Mouse (Mus musculus) heart, adult 9 months (tissue): ENCODE measurements around the gene Lkaaear1.

ENCODE experiments used
- DNase-seq, 2 experiments: peaks; one replicate each; pipeline ENCODE4 v3.0.0; 2022; ENCODE audit warnings: low spot score in 2 of 2

The Lkaaear1 gene

DNA sequence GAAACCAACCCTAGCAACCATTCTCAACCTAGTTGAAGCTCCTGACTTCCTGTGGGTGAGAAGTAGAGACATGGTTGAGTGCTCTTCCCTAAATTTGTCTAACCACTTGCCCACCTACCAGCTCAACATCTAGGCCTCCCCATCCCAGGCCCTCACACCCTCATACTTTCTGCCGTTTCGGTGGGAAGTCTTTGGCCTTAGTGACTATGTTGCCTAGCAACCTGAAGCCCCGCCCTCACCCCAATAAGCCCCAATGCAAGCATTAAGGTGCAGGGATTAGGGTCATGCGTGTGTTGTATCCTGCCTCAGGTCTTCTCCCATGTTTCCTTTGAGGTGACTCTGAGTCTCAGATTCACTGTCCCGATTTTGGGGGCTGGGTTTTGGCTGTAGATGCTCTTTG, at the start of gene Lkaaear1:
Gene Lkaaear1 (minus strand): TSS at position 202 of the 400 bp plus-strand sequence.
- no peak for DNase-seq

DNA sequence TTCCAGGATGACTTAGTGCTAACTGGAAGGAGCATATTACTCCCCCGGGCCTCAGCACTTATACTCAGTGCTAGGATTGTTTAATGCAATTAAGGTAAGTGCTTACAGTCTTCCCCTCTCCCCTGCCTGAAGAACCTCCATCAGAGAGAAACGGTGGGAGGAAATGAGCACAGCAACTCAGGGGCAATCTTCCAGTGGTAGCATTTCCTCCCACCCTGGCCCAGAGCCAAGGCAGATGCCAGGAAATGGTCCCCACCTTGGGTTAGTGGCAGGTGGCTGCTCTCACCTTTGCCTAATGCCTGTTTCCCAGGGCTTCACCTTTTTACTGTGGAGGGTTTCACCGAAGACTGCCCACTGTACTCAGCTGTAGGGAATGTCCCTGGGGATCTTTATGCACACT, 31.8 kb upstream of the Lkaaear1 start:
- no peak for DNase-seq

DNA sequence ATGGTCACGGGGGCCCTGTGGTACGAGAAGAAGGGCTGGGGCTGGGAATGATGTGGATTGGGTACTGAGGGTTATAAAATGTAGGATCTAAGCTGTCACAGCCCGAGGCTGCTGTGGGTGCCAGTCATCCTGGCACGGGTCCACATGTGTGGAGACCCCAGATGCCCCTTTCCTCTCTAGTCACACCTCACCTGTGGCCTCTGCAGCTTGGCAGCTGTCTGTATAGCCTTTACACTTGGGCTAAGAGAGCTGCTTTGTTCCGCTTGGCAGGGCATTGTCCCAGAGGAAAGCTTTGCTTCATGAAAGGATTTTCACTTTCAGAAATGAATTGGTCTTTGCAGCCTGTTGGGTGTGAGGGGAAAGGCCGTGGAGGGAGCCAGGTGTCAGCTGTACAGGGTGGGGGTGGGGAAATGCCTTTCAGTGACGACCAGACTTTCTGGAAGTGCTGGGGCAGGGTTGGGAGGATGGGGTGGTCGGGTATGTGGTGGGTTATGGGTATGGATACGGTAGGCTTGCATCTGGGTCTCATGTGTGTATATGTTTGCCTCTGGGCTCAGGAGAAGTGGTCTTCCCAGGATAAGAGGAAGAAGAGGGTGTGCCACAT, 29.5 kb upstream of the Lkaaear1 start:
- DNase-seq = no peak

DNA sequence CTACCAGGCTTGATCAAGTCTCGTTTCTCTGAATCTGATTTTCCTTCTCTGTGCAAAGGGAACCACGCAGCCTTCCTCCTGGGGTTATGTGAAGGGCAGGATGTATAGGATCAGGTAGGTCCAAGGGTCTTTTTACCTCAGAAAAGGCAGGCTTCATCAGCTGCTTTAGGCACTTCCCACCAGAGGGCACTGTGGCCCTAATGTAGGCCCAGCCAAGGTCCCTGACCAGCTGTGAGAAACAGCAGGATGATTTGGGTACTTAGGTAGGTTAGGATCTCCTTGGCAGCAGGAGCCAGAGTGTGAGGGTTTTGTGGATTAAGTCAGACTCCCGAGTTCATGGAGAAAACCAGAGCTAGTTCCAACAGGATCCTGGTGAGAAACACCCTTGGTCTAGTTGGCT, 24.0 kb upstream of the Lkaaear1 start:
- DNase-seq = no peak

DNA sequence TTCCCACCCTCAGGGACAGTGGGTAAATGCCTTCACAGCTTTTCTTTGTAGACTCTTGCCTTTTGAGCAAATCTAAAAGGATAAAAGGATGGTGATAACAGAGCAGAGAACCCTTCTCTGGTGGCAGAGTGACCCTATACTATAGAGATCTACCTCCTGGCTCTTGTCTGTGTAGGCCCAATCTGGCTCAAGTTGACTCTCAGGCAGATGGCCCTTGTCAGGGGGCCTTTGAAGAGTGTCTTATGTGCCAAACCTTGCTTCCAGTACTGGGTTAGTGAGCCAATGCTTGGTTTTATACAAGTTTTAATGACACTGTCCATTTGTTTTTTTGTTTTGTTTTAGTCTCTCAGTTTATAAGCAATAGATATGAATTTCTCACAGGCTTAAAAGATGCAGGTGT, 23.0 kb upstream of the Lkaaear1 start:
- DNase-seq = no peak

DNA sequence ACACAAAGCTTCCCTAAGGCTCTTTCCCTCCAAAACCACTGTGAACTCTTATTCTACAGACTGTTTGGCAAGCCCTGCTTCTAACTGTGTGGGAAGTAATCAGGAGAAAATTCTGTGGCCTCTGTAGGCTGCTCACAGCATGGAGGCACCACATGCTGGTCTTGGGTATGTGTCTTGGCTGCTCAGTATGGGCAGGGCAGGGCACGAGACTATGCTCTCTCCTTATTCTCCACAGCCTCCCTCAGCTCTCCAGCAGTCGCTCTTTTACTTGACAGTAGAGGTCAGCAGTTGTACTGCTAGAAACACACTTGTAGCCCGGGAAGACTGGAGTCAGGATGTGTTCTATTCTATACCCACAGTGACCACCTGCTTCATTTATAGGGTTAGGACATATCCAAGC, 21.8 kb upstream of the Lkaaear1 start:
- DNase-seq = no peak

DNA sequence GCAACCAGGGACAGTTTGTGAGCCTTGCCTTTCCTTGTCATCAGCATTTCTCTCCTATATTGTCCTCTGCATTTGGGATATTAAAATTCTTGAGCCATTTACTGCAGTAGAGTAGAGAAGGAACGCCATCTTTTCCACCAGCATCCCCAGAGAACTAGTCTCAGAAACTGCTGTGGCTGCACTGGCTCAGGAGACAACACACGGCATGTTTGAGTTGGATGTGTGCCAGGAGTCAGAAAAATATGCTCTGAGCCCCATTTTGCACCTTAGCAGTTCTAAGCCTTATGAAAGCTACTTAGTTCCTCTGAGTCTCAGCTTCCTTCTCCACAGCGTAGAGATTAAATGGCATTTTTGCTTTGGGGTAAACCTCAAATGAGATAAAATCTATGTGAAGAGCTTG, 18.7 kb upstream of the Lkaaear1 start:
- no peak for DNase-seq

DNA sequence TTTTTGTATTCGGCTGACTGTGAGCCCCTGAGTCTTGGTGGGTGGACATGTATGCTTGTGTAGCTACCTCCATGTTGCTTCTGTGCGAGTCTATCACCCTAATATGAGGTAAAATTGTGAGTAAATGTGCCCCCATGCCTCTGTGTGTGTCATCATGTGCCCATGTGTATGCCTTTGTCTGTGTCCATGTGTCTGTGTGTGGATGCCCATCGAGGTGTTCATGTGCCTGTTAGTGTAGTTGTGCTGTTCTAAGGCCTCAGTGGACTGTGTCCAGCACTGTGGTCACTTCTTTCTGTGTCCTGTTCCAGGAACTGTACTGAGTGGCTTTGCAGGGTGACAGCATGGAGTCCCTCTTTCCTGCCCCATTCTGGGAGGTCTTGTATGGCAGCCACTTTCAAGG, 17.1 kb upstream of the Lkaaear1 start:
- no peak for DNase-seq

DNA sequence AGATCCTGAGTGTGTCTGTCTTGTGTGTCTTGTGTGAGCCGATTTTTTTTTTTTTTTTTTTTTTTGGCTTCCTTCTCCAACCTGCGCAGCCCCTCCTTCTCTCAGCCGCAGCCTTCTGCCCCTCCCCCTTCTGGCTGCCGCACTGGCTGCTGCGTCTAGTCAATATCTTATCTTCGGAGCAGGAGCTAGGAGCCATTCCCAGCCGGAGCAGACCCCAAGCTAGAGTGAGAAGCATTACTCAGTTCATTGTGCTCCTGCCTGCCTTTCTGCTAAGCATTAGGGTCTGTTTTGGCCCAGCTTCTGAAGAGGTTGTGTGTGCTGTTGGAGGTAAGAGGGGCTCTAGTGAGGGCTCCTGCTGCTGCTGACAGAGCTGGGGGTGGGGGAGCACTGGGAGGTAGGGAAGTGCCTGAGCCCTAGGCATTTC, 16.7 kb upstream of the Lkaaear1 start, which contains the start of gene Oprl1:
Gene Oprl1 (plus strand): TSS at position 114 of the 424 bp plus-strand sequence.
- DNase-seq = no peak

DNA sequence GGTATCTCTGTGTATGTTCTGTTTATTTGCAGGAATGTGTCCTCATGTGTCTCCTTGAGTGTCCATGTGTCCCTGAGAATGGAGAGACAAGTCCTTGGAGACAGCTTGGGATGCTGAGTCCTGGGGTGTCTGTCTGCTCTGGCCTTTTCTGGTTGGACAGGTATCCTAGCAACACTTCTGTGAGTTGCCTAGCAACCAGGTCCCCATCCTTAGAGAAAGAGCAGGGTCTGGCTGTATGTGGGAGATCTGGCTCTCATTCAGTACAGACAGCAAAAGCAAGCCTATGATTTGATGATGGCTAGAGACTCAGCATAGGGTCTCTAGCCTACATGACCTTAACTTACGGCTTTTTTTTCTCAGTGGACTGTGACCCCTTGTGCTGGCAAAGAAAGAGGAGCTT, 15.5 kb upstream of the Lkaaear1 start:
- DNase-seq = no peak

DNA sequence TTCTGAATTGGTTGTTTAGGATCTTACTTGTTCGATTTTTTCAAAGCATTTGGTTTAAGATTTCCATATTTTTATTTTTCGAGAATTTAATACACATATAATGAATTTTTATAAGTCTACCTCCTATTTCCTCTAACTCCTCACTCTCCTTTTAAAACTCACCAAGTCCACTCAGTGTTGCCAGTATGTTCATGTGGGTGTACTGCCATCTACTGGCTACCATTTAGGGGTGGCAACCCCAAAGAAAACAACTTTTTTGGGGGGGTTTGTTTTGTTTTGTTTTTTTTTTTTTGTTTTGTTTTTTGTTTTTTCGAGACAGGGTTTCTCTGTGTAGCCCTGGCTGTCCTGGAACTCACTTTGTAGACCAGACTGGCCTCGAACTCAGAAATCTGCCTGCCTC, 8.4 kb upstream of the Lkaaear1 start:
- DNase-seq = no peak

DNA sequence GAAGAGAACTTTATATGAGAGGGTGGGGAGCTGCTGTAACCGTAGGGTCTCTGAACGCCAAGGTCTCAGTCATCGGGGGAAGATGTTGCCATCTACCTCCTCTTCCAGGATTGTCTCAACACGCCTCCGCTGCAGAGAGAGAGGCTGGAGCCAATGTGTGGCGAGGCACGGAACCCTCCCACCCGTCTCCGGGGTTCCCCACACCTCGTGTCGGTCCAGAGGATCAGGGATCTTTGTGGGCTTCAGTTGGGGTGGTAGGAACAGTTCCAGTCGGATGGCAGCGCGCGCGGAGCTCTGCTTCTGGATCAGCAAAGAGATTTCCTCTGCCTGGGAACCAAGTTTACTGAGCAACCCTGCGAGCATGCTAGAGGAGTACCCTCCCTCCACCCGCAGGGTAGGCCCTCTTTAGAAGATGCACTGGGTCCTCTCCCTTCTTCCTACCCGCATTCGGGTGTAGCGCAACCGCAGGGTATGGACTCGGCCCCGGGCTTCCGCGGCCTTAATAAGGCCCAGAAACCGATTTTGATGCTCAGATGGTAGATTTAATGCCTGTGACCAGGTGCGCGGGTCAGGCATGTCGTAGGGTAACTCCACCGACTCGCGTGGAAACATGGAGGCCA, 1.3 kb downstream of the Lkaaear1 start:
- no peak for DNase-seq

DNA sequence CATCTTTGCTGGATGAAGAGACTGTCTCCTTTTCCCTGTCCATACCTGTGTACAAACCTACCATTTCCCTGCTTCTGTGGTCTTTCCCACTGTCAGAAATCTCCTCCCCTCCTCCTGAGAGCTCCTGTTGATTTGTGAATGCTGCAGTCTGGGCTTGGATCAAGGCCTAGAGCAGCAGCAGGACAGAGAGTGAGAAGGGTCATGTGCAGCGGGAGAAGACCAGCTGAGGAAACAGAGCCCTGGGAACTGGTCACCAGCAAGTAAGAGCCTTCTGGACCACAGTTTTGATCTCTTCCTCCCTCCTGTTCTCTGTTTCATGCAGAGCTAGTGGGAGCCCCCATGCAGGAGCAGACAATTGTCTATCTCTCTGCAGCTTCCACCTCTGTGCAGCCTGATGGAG, 2.5 kb downstream of the Lkaaear1 start:
- DNase-seq = no peak

DNA sequence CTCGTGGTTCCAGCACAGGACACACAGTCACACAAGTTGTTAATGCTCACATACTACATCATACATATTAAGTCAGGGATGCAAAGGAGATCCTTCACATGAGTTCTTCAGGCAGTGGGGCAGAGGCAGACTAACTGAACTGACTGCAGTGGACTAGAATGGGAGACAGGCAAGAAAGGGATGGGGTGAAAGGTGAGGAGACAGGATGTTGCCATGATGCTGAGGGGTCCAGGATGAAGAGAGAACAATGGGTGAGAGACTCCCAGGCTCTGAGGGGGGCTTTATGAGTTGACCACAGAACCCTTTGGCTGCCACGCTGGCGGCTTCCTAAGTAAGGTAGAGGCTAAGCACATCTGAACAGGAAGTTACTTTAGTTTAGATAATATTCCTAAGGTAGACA, 3.7 kb downstream of the Lkaaear1 start:
- no peak for DNase-seq

DNA sequence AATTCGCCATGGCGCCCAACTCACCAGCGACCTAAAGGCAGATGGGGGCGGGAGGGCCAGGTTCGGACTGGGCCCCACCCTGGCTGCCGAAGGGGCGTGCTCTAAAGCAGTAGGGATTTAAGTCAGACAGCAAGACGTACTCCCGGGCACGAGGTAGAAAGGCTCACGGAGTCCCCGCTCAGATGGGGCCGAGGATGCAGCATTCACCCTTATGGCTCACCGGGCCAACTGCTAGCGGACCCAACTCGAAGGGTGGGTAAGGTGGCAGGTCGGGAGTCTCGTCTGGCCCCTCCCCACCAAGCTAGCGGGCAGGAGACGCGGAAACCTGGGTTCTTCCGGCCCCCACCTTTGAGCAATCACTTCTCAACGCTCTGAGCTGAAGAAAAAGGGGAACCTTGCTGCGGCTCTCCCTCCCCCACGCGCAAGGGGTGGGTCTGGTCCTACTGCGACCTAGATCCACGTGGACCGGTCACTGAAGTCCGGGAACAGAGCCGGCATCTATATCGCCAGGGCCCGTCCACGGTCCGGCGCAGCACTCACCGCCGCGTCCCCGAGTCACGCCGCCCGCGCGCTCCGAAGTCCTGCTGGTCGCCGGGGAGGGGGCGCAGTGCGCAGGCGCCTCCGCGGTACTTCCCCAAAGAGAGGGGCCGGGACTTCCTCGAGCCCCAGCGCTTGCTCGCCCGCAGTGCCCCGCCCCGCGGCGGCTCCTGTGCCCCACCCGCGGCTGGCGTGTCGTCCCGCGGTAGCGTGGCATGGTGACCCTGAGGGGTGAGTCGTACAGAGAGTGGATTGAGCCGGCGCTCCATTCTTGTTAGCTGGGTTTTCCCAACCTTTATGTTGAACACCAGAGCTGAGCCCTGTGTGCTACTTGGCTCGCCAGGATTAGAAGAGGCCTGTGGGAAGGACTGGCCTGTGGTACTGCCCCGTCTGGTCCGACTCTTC, 4.6 kb downstream of the Lkaaear1 start, which contains the start of gene Rgs19:
Gene Rgs19 (minus strand): TSS at position 639 of the 942 bp plus-strand sequence.
- peak; percentile 86 to 90 for DNase-seq

DNA sequence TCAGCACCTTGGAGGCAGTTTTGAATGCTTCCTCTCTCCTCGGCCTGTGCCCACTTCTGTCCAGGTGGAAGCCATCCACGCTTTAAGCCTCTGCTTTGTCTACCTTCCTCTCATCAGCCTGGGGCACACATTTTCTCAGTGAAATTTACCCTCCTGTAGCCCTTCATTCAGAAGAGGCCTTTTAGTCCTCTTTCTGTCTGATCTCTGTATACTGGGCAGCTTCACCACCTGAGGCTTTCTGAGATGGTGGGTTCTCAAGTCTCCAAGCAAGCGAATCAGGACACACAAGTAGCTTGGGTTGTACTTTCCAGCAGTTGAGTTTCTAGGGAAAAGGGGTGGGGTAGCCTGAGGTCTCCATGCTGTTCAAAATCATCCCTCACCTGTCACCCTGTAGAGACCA, 5.9 kb downstream of the Lkaaear1 start:
- no peak for DNase-seq

DNA sequence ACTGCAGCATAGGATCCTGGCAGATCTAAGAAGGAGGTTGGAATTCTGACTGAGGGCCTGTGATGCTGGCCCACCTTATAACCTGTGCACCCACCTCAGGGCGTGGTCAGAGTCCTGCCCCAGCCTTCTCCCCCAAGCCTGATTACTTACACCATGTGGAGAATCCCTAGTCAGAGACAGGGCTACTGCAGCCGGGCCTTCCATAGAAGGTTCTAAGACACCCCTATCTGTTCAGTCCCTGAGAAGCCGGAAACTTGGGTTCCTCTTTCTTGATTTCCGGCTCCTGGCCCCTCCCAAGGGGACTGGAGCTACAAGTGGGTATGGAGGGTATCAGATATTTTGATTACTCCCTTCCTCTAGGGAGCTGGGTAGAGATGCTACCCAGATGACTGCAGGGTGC, 6.7 kb downstream of the Lkaaear1 start:
- DNase-seq = no peak

DNA sequence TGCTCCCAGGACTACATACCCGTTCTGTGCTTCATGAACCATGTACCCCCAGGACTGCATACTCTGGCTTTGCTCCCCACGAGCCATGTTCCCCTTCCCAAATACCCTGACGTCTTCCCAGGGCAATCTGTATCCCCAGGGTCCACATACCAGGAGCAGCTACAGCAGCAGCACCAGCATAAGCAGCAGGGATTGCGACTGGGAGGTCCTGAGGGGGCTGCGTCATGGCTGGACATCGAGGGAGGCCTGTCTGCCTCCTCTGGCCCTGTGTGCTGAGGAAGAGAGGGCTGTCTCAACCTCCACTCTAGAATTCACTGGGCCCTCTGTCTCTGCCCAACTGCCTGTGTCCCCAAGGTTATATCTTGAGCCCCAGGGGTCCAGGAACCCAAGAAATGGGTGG, 7.2 kb downstream of the Lkaaear1 start:
- DNase-seq = no peak

DNA sequence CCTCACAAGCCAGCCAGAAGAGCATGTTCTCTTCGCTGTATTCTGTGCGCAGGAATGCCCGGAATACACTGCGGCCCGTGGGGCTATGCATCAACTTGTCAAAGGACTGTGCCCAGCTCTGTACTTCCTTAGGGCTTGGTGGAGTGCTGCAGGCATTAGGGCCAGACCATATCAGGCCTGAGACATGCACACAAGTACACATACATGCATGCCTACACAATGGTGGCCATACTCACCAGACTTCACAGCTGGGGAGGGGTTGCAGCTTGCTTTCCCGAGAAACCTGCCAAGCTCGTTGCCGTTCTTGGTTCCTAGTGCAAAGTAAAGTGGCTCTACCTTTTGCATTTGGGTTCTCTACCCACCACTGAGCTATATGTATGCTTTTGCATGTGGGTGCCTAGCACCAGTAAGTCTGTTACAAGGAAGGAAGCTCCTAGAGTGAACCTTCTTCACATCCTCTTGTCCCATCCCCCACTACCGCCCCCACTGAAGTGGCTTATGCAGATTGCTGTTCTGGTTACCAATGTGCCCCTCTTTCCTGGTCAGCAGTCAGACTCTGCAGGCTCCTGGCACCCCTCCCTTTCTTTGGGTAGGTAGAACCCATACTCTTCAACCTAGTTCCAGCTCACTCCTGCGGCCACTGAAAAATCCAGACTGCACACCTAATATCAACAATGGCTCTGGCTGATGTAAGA, 8.6 kb downstream of the Lkaaear1 start:
- no peak for DNase-seq

DNA sequence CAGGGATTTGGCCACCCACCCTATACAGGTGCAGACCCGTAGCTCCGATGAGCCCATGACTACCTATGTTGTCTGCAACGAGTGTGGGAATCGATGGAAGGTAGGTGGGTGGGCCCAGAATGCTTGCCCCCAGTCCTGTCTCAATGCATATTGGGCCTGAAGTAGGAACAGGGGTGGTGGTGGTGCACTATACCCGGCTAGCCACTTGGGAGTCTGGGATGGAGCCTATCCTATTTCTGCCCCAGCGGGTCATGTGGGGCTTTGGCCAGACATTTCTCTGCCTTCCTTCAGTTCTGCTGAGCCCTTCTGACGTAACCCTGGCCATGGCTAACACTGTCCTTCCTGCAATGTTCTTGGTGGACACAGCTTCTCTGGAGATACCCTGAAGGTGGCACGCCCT, 10.7 kb downstream of the Lkaaear1 start:
- DNase-seq = no peak

DNA sequence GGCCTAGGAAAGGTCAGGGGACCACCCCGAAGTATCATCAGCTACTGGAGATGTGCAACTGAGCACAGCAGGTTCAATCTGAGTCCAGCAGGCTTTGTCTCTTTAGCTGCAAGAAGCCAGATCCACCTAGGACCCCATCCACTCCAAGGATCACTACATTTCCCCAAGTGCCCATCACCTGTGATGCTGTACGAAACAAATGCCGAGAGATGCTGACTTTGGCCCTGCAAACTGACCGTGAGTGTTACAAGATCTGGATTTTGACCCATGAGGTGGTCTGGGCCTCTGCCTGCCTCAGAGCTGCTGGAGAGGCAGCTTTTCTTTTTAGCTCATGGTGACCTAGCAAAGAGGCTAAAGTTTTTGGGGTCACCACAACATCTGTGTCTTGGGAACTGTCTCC, 12.6 kb downstream of the Lkaaear1 start:
- no peak for DNase-seq

DNA sequence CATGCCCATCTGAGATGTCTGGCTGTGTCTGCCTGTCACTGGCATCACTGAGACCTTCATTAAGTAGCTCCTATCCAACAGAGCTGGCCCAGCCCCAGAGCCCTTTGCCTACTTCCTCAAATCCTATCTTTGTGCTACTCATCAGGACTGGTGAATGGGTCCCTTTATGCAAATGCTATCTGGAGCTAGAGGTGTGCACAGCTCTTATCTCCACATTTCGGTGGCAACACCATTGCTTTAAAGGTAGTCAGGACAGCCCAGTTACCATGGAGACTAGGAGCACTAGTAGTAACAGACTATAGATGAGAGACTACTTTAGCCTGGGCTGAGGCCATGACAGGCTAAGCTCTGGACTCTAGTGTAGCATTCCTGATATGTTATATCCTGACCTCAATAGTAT, 13.5 kb downstream of the Lkaaear1 start:
- DNase-seq = no peak
